Mouse (Mus musculus) hindbrain, postnatal 0 days (tissue): ENCODE measurements around the gene Fchsd2. TPM values are rescaled to one million over a fixed set of nuclear protein-coding genes. Genes with fewer than 3 reads are reported as not detected.

Experiments
- ATAC-seq: fragments of 200-750 bp; cut with Nextera tagmentation; 2 replicates; pipeline ENCODE4 v1.8.0; 2017; ENCODE audit warnings: mild to moderate bottlenecking, moderate TSS enrichment, moderate library complexity
- DNase-seq: peaks from one replicate; pipeline ENCODE4 v3.0.0-alpha.2; 2015; ENCODE audit warnings: low spot score
- H3K27ac ChIP-seq: fragments of 300-500 bp; sonication (generic); 2 replicates; pipeline ENCODE4 v1.5.1; 2014; ENCODE audit warnings: mild to moderate bottlenecking
- H3K27me3 ChIP-seq: fragments of 300-500 bp; sonication (generic); 2 replicates; pipeline ENCODE4 v1.6.1; 2014; ENCODE audit warnings: low read length, mixed read lengths; ENCODE audit not compliant: insufficient read depth
- H3K36me3 ChIP-seq: fragments of 300-500 bp; sonication (generic); 2 replicates; pipeline ENCODE4 v1.6.1; 2014; ENCODE audit warnings: low read length, mixed read lengths; ENCODE audit not compliant: insufficient read depth
- H3K4me1 ChIP-seq: fragments of 300-500 bp; sonication (generic); 2 replicates; pipeline ENCODE4 v1.6.1; 2014; ENCODE audit warnings: antibody characterized with exemption, low read length, mixed read lengths; ENCODE audit not compliant: insufficient read depth
- H3K4me2 ChIP-seq: fragments of 300-500 bp; sonication (generic); 2 replicates; pipeline ENCODE4 v1.6.1; 2014; ENCODE audit warnings: low read depth, mild to moderate bottlenecking, low read length, moderate library complexity, mixed read lengths
- H3K4me3 ChIP-seq: fragments of 300-500 bp; sonication (generic); 2 replicates; pipeline ENCODE4 v1.5.1; 2014; ENCODE audit warnings: low read length
- H3K9ac ChIP-seq: fragments of 300-500 bp; sonication (generic); replicated peaks from 2 replicates; pipeline ENCODE4 v1.6.1; 2014; ENCODE audit warnings: mild to moderate bottlenecking, low read length, moderate library complexity, mixed read lengths
- H3K9me3 ChIP-seq: fragments of 300-500 bp; sonication (generic); 2 replicates; pipeline ENCODE4 v1.6.1; 2016; ENCODE audit warnings: low read length, mixed read lengths
- CTCF ChIP-seq: IDR thresholded peaks from 2 replicates; pipeline ENCODE4 v1.5.1; 2016; ENCODE audit warnings: antibody characterized with exemption, control low read depth, low read depth
- WGBS: fragments of 180-500 bp; shearing (Covaris S2); extraction: QIAGEN DNeasy Blood & Tissue Kit; methylation state at CpG from one replicate; pipeline ENCODE4 v1.1.7; 2014; 5-methylcytosine and 5-hydroxymethylcytosine counted together
- polyA plus RNA-seq: library from polyadenylated mRNA; unstranded; fragments of >200 nt; fragmentation: Nextera tagmentation; extraction: Ambion mirVana; gene quantifications from 2 replicates; pipeline ENCODE4 v1.2.1, GENCODE M21; 2015
- total RNA-seq: library from RNA; depleted of rRNA; stranded (reverse); fragments of >200 nt; gene quantifications from 2 replicates; pipeline ENCODE4 v1.2.3, GENCODE M21; 2014

Gene Fchsd2
- total and polyA plus RNA-seq, 2 experiments from 2014 or later: 34.2 to 43.1 TPM

DNA sequence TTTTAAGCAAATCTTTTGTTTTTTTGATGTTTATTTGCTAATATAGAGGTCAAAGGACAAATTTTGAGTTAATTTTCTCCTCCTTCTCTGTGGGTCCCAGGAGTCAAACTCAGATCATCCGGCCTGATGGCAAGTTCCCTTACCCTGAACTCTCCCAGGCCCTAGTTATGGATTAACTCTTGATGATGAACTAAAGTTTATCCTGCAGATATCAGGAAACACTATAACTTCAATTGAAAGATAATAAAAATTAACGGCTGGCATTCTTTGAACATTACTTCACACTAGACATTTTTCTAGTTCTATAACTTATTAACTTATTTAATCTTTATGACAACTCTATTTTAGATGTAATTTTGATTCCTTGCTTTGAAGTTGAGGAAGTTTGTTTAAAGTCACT lies 156.5 kb downstream of the Fchsd2 start:
- no peaks in the 10 kb centered on the region for H3K4me1 ChIP-seq
- H3K27ac ChIP-seq: no peak overlapping the region
- 87% methylated on average over 2 of the region's 2 CpGs for WGBS
- no peak overlapping the region for H3K4me3 ChIP-seq
- no peak overlapping the region for H3K9ac ChIP-seq
- no peak overlapping the region for H3K4me2 ChIP-seq
- no peak for DNase-seq
- H3K27me3 ChIP-seq: no peaks in the 10 kb centered on the region
- ATAC-seq: no peak
- no peak for TF ChIP-seq CTCF
- no peaks in the 10 kb centered on the region for H3K9me3 ChIP-seq
- H3K36me3 ChIP-seq: peaks cover 11% of the 10 kb centered on the region; the same call in 1 of the 2 replicates

DNA sequence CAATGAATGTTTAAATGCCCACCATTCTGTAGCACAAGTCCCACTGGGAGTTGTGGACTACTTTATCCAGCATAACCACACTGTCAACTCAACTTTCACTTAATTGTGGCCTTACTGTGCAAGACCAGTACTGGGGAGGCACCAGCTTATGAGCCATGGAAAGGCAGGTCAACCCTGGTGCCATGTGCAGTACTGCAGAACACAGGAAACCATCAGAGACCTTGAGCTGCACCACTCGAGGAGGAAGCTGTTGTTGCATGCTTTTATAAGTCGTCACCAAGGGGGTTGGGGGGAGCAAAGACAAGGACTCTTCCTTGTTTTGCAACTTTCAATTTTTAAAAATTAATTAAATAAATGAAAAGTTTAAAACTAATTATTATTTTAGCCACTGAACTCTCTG lies 160.4 kb downstream of the Fchsd2 start:
- H3K4me1 ChIP-seq: no peaks in the 10 kb centered on the region
- no peak overlapping the region for H3K4me3 ChIP-seq
- H3K9ac ChIP-seq: no peak overlapping the region
- H3K27me3 ChIP-seq: no peaks in the 10 kb centered on the region
- H3K4me2 ChIP-seq: no peak overlapping the region
- H3K27ac ChIP-seq: no peak overlapping the region
- DNase-seq: no peak
- no peak for TF ChIP-seq CTCF
- peaks cover 11% of the 10 kb centered on the region; the same call in 1 of the 2 replicates for H3K36me3 ChIP-seq
- ATAC-seq: no peak
- no peaks in the 10 kb centered on the region for H3K9me3 ChIP-seq
- 81% methylated on average over 2 of the region's 2 CpGs for WGBS

DNA sequence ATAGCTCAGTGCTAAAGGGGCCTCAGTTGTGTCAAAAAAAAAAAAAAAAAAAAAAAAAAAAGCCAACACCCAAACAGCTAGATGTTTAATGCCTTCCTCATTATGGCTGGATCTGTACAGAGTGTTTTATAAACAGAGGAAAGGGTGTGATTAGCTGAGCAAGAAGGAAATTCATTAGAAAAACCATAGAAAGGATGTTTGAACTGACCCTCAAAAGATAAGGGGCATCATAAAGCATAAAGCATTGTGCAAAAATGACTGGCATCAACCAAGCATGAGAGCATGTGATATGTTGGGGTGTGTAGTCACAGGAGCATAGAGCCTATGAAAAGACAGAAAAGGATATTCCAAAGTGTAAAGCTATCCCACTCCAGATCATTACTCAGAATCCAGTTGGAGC lies 165.8 kb downstream of the Fchsd2 start:
- no peak overlapping the region for H3K27ac ChIP-seq
- H3K4me3 ChIP-seq: no peak overlapping the region
- ATAC-seq (no peak), DNase-seq (no peak)
- no peaks in the 10 kb centered on the region for H3K27me3 ChIP-seq
- H3K9me3 ChIP-seq: no peaks in the 10 kb centered on the region
- no peak overlapping the region for H3K9ac ChIP-seq
- no peak for TF ChIP-seq CTCF
- no peak overlapping the region for H3K4me2 ChIP-seq
- H3K36me3 ChIP-seq: peaks cover 11% of the 10 kb centered on the region; the same call in 1 of the 2 replicates
- H3K4me1 ChIP-seq: no peaks in the 10 kb centered on the region

DNA sequence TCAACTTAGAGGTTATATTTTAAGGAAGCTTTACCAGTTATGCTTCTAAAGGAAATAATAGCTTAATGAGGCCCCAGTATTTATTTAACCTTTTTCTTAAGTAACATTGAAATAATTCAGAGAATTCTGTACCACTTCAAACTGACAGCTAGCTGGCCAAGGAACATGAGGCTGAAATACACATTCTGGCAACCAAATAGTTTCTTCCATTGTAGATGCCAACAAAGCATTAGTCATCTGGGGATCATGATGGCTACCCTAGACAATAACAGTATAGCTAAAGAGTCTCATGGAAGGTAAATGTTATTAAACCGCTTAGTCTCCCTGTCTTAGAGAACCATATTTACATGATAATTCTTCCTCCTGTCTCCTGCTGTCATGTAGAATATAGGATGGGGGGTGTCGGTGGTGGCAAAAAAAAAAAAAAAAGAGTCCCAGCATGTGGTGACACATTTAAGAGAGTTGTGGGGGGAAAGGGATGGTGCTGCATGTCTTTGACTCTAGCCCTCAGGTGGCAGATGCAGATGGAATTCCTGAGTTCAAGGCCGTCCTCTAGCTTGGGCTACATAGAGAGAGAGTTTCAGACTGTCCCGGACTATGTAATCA lies 169.4 kb downstream of the Fchsd2 start:
- Histone ChIP-seq H3K36me3 (peaks cover 10% of the 10 kb centered on the region; the same call in 1 of the 2 replicates), H3K4me2 (no peak overlapping the region), H3K9me3 (no peaks in the 10 kb centered on the region), H3K4me3 (no peak overlapping the region), H3K27ac (no peak overlapping the region), H3K27me3 (no peaks in the 10 kb centered on the region), H3K9ac (no peak overlapping the region), H3K4me1 (no peaks in the 10 kb centered on the region)
- no peak for TF ChIP-seq CTCF
- ATAC-seq (no peak), DNase-seq (no peak)
- 68% methylated on average over 4 of the region's 4 CpGs for WGBS

DNA sequence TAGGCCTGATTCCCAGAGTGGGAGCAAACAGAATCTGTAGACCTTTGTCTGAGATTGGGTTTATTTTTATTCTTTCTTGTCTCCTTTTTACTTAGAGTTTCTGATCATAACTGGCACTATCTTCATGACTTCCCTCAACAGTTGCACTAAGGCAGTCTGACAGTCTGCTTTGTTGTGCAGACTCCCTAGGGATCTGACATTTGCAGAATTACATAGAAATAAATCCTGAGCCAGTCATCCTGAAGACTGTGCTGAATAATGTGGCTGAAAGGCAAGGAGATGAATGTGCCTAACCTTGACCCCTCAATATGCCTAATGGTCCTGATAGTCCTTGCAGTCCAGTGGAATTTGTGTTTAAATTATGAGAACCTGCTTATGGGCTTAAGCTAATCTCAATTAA lies 170.8 kb downstream of the Fchsd2 start:
- no peak for TF ChIP-seq CTCF
- DNase-seq: no peak
- ATAC-seq: no peak

DNA sequence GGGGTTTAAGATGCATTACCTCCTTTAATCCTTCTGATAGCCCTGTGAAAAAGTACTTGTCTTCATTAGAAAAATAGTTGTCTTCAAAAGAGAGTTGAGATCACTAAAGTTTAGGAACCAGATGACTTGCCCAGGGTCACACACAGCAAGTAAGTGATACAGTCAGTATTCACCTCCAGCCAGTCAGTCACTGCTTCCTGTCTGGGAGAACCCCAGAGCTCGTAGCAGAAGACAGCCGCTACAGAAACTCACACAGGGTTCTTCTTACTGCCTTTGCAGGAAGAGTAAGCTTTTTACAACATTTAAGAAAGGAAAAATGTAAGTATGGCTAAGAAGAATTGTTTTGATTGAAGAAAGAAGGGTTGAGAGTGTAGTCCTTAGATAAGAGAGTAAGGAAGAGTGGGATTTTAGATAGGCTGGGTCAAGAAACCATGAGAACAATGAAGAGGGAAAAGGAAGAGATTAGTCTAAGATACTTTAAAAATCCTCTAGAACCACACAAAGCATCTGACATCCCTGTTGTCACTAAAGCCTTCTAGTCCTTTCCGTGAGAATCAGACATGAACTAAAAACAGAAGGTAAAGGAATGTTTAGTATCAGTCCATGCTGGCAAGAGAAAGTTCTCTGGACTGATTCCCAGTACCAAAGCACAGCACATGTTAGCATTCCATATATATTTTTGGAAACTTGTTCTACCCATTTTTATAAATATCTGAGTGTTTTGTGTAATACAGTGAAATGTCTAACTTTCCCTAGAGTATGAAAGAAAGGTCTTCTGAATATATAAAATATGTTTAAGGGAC lies 175.0 kb downstream of the Fchsd2 start:
- WGBS: 81% methylated on average over 3 of the region's 3 CpGs

More for the DNA sequence above, 170.8 kb downstream of the Fchsd2 start:
- H3K4me2 ChIP-seq: no peak overlapping the region
- no peaks in the 10 kb centered on the region for H3K4me1 ChIP-seq
- H3K4me3 ChIP-seq: no peak overlapping the region
- H3K27ac ChIP-seq: no peak overlapping the region
- no peaks in the 10 kb centered on the region for H3K9me3 ChIP-seq
- no peak overlapping the region for H3K9ac ChIP-seq
- peaks cover 10% of the 10 kb centered on the region; the same call in 1 of the 2 replicates for H3K36me3 ChIP-seq
- H3K27me3 ChIP-seq: no peaks in the 10 kb centered on the region

DNA sequence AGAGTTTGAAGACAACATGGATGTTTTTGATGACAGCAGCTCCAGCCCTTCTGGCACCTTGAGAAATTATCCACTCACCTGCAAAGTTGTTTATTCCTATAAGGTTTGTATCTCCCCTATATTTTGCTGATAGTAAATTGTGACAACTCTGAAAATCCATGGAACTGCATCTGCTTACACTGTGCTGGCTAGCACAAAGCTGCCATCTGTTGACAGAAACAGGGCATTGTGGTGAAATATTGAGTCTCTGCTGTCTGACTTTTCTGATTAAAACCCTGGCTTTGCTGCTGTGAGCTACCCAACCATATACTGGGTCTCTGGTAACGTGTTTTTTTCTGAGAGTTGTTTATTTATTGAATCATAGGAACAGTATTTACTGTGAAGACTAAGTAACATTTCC lies 178.9 kb downstream of the Fchsd2 start:
- H3K27me3 ChIP-seq: no peaks in the 10 kb centered on the region
- no peaks in the 10 kb centered on the region for H3K9me3 ChIP-seq
- H3K27ac ChIP-seq: no peak overlapping the region
- no peaks in the 10 kb centered on the region for H3K4me1 ChIP-seq
- TF ChIP-seq CTCF: peak; percentile 60
- peaks cover 21% of the 10 kb centered on the region; the same call in 1 of the 2 replicates for H3K36me3 ChIP-seq
- DNase-seq: peak; percentile 14
- WGBS: 81% methylated on average over 1 of the region's 1 CpGs
- no peak overlapping the region for H3K9ac ChIP-seq
- no peak for ATAC-seq
- no peak overlapping the region for H3K4me2 ChIP-seq
- H3K4me3 ChIP-seq: no peak overlapping the region

More for the DNA sequence above, 175.0 kb downstream of the Fchsd2 start:
- Histone ChIP-seq H3K4me2 (no peak overlapping the region), H3K4me1 (no peaks in the 10 kb centered on the region), H3K9me3 (no peaks in the 10 kb centered on the region), H3K9ac (no peak overlapping the region), H3K27ac (no peak overlapping the region), H3K4me3 (no peak overlapping the region), H3K27me3 (no peaks in the 10 kb centered on the region), H3K36me3 (peaks cover 7% of the 10 kb centered on the region; the same call in 1 of the 2 replicates)
- no peak for TF ChIP-seq CTCF
- no peak for ATAC-seq
- DNase-seq: no peak
